Mouse (Mus musculus) A20 (cell line): ENCODE results near the gene Elane.
"Not testable (repeated sequence)": the region's sequence is repeated elsewhere in the genome, so short reads cannot be mapped to it uniquely, and the experiment has no call there.

Source experiments
- DNase-seq: peaks from one replicate; pipeline ENCODE4 v3.0.0-alpha.2; 2011; ENCODE audit warnings: low read depth, low spot score

Gene Elane

GRCm38 (mm10) chr10:79881981-79882380 lies 4.1 kb upstream of the Elane start:
- no peak for DNase-seq

DNA sequence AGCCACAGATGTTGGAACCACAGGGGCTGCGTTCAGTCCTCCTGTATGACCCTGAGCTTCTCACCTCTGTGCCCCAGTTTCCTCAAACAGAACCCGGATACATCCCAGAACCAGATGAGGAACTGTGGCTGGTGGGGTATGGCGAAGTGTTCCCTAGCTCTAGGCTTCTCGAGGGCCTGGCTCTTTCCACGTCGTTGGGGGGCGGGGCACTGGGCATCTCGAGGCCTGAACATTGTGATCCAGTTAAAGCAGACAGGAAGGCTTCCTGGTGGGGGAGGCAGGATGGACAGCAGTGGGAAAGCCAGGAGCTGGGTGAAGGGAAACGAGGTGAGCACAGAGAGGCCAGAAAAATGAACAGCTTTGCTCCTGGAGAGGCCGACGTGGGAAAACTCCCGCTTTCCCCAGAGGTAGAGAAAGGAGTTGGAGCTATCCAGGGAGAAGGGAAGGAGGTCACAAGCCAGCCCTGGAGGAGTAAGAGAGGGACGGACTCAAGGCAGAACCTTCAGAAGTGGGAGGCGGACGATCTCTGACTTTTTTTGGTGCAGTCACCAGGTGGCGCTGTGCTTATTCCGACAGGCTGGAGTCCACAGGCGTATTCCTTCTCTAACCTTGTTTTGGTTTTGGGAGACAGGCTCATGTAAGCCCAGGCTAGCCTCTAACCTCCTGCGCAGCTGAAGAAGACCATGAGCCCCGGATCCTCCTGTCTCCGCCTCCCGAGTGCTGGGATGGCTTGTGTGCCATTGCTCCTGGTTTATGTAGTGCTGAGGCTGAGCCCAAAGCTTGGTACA lies 2.6 kb upstream of the Elane start:
- peak; percentile 75 for DNase-seq

- DNase-seq = no peak
These were observed 1.6 kb upstream of the Elane start for GRCm38 (mm10) chr10:79884446-79884845.

GRCm38 (mm10) chr10:79884938-79885337 lies 1.1 kb upstream of the Elane start:
- DNase-seq = not testable (repeated sequence)

- no peak for DNase-seq
These were observed 564 bp downstream of the Elane start for GRCm38 (mm10) chr10:79886611-79887010.

GRCm38 (mm10) chr10:79889386-79889785 lies 3.3 kb downstream of the Elane start:
- no peak for DNase-seq

DNA sequence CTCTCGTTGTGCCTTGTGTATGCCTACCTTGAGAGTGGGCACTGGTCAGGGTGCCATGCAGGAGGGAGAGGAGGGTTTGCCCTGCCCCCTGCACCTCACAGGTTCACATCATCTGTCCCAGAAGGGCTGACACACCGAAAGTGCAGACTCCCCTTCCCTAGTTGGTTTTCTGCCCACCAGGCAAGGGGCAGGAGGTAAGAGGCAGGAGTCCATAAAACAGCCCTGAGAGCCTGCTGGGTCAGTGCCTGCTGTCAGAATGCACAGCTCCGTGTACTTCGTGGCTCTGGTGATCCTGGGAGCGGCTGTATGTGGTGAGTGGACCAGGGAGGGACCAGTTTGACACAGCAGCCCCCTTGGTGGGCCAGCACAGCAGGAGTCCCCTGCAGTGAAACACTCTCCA lies 4.6 kb downstream of the Elane start, which contains the start of gene Cfd:
Cfd (plus strand) TSS at position 184 of the 400 bp plus-strand sequence.
- no peak for DNase-seq

- peak; percentile 86 for DNase-seq
These were observed 6.5 kb downstream of the Elane start for GRCm38 (mm10) chr10:79892451-79893118.

- no peak for DNase-seq
These were observed 10.3 kb downstream of the Elane start for GRCm38 (mm10) chr10:79896306-79896705.

GRCm38 (mm10) chr10:79896814-79897213 lies 10.8 kb downstream of the Elane start:
- DNase-seq = no peak

GRCm38 (mm10) chr10:79897316-79898245 lies 11.5 kb downstream of the Elane start:
- no peak for DNase-seq

DNA sequence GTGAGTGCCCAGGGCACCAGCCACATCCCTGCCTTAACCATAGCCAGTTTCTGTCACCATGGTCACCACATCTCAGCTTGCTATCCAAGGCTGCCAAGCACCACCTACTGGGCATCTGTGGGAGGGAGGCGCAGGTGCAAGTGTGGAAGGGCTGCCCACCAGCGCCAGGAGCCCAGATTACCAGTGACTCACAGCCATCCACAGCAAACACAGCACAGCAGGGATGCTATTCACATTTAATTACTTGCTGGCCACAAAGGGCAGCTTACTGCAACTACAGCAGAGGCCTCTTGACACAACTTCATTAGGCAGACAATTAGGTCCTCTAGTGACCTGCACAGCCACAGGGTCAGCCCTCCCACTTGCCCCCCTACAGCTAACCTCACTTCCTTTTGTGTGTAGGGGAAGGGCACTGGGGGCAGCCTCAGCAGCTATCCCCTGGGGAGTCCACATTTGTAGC lies 14.9 kb downstream of the Elane start:
- no peak for DNase-seq

GRCm38 (mm10) chr10:79906712-79907111 lies 20.7 kb downstream of the Elane start:
- DNase-seq = no peak

DNA sequence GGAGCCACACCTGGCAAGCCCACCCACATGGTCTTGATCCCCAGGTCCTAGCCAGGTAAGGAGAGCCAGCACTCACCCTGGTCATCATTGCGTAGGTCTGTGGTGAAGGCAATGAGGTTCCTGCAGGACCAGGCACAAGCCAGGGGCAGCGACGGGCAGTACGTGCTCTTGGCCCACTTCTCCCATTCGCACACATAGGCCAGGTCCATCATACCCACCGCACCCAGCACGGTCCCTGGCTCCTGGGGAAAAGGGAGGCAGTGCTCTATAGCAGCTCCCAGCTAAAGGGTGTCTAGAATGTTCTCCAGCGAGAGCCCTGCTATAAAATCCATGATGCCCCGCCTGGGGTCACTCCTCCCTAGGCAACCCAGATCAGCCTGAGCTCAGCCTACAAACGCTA lies 21.4 kb downstream of the Elane start:
- no peak for DNase-seq

- DNase-seq = peak; percentile 99
These were observed 22.4 kb downstream of the Elane start, which contains the start of gene Med16 for GRCm38 (mm10) chr10:79908167-79909091. Gene Med16, minus strand, starts transcription at chr10:79908923.

DNA sequence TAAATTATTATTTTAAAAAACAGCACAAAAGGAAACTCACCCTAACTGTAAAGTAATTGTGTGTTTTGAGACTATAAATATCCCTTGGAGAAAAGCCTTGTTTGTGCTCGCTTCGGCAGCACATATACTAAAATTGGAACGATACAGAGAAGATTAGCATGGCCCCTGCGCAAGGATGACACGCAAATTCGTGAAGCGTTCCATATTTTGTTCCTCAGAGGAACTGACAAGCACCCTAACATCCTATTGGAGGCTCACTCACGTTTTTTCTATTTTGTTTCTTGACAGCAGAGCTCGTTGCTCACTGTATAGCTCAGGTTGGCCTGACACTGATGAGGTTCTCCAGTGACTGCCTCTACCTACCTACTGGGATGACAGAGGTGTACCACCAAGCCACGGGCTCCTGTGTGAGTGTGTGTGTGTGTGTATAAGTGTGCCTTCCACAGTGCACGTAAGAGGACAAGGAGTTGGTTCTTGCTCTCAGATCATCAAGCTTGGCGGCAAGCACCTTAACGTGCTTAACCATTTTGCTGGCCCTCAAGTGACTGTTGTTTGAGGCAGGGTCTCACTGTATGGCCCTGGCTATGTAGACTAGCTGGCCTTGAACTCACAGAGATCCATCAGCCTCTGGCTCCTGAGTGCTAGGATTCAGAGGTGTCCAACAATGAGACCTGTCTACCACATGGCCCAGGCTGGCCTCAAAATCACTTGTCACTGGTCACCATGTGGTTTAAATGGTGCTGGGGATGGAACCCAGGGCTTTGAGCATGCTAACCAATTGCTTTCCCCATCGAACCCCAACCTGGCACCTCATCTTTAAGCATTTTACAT lies 23.3 kb downstream of the Elane start:
- DNase-seq = no peak

DNA sequence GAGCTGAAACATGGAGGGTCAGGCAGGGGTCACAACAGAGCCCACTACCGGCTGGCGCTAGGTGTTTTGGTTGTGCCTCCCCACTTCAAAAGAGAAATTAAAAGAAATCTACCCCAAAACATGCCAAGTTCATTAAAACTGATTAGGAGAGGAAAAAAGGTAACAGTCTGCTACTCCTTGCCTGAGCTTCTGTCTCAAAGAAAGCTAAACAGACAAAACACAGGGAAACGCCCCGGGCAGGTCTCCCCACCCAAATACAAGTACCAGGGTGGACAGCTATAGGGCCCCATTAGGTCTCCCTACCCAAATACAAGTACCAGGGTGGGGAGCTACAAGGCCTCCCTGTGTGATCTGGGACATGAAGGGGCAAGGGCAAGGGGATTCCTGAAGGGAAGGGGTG lies 24.5 kb downstream of the Elane start, which contains the start of gene Gm26602:
Gm26602 (plus strand) TSS at position 301 of the 400 bp plus-strand sequence.
- DNase-seq = no peak

- DNase-seq = no peak
These were observed 26.4 kb downstream of the Elane start for GRCm38 (mm10) chr10:79912412-79912811.

GRCm38 (mm10) chr10:79914131-79914947 lies 28.3 kb downstream of the Elane start:
- DNase-seq = no peak
